Mouse (Mus musculus) frontal cortex, adult 2 months (tissue): Measurements from ENCODE around the gene Tmem222. TPM values are rescaled to one million over a fixed set of nuclear protein-coding genes. Genes with fewer than 3 reads are reported as not detected.
A peak's percentile ranks its signal among the peaks of the same experiment; 100 is the strongest.

Source experiments
- DNase-seq, 2 experiments: peaks; one replicate each; pipeline ENCODE4 v3.0.0; 2022; ENCODE audit warnings: low spot score in 1 of 2; ENCODE audit errors: extremely low spot score in 1 of 2
- polyA plus RNA-seq: library from polyadenylated mRNA; depleted of rRNA; stranded (reverse); fragments of >200 nt; gene quantifications from 2 replicates; pipeline ENCODE4 v1.2.3, GENCODE M21; 2012; rRNA removed

Tmem222 gene
- 152 and 156 TPM in 2 replicates for polyA plus RNA-seq

DNA sequence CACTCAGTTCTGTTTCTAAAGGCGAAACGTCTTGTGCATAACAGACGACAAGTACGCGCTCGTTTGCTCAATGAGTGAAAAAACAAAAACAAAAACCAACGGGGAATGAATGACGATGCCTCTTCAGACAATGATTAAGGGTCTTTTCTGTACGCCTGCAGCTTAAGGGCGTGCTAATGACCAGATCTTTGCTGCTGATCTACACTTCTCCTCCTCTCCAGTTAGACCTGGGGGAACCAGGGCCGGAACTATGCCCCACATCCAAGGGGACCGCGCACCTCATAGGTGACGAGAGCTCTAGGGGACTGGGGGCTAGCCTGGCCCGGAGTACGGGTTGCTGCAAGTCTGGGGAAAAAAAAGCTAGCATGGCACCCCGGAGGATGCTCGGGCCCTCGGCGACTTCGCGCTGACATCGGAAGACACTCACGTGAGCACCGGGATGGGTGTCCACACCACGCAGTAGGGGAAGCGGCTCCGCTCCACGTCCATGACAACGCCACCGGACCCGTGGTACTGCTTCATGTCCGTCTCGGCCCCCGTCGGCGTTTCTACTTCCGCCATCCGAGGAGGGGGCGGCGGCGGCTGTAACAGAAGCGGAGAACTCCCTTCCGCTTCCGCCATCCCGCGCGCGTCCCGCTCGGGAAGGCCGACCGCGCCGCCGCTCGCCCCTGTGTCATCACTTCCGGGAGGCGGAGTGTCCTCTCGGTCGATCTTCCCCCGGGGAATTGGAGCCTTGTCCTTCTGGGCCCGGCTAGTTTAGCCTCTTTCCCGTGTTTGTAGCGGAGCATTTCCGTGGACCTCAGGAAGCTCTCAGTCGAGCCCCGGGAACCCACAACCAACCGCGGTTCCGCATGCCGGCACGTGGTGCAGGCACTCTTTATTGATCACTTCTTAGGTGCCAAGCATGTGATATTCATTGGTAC lies at the start of gene Tmem222:
Gene Tmem222, minus strand, starts transcription at position 689 of the 923 bp plus-strand sequence.
- peak; percentile 91 to 98 for DNase-seq

DNA sequence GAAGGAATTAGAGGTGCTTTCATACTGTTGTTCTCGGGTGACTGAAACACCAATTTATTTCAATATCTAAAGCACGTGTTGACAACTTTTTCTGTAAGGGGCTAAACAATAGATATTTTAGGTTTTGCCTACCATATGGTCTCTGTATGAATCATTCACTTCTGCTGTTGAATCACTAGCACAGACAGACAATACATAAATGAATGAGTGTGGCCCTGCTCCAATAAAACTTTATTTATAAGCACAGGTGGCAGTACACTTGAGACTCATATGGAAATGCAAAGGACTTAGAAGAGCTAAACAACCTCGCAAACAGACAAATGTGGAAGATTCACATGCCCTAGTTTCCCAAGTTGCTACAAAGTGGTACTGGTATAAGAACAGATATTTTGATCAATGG lies 42.1 kb upstream of the Tmem222 start:
- peak in 1 of 2 experiments; percentile 17 for DNase-seq

DNA sequence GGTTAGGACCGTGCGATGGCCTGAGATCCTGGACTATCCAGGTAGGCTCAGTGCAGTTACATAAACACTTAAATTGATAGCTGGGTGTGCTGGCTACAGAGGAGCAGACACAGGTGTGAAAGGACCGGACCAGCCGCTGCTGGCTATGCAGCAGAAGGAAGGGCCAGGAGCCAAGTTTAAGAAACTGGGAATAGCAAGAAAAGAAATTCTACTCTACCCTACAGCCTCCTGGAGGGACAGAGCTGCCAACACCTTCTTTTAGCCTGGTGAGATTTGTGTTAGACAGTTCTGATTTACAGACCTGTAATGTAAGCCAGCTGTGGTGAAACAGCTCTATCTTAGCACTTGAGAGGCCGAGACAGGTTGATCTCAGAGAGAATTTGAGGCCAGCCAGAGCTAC lies 38.4 kb upstream of the Tmem222 start:
- DNase-seq, result no peak

DNA sequence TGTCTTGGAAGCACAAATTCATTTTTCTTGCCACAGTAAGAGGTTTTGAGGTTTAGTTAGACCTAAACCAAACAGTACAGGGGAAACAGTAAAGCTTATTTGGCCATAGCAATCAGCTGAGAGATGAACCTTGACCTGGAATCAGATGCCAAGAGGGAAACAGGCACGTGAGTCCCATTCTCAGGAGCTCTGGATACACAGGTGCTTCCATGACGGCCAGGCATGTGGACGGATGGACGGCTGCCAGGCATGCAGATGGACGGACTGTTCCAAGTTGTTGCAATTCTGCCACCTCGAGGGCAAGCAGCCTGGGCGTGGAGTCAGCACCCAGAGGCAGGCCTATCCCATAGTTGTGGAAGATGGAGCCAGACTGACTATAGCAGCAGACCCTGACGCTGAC lies 37.3 kb upstream of the Tmem222 start:
- no peak for DNase-seq

DNA sequence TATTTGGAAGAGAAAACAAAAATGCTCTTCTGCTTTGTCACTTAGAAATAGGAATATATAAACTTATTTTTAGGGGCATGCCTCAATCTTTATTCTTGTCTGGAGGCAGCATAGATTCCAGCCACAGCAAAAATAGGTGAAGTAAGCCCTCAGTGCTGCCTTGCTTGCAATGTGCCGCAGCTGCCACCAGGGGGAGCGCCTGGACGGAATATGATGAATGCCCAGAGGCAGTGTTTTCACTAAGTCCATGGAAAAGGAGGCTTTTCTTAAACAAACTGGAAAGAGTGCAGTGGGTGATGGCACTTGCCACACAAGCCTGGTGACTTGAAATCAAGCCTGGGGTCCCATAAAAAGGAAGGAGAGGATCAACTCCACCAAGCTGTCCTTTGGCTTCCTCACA lies 32.4 kb upstream of the Tmem222 start:
- DNase-seq, result peak; percentile 56 to 95

DNA sequence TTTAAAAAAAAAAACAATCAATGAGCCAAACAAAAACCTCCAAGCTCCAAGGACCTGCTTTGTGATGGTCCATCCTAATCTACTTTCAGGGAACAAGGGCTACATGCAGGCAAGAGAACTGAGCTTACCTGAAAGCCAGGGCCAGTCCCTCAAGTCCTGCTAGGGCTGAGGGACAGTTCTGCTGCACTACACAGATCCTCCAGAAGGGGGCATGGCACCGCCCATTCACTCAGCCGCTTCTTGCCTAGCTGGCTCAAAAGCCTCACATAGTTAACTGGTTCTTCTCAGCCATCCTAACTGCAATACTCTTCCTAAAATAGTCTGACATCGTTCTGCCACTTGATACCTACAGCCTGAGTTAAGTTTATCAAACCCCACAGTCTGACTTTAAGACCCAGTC lies 29.7 kb upstream of the Tmem222 start:
- peak in 1 of 2 experiments; percentile 79 for DNase-seq

DNA sequence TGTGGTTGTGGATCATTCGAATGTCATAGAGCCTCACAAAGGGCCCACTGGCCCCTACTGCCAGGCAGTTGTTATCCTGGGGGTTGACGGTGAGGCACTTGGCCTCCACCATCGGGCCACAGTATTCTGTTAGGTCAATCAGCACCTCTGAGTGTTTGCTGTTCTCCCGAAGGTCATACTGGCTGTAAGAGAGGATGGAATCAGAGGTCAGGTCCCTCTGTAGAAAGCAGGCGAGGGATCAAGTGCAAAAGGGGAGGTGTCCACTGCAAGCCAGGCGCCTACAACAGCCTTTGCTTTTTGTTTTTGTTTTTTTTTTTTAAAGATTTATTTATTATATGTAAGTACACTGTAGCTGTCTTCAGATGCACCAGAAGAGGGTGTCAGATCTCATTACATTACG lies 28.2 kb upstream of the Tmem222 start:
- no peak for DNase-seq

DNA sequence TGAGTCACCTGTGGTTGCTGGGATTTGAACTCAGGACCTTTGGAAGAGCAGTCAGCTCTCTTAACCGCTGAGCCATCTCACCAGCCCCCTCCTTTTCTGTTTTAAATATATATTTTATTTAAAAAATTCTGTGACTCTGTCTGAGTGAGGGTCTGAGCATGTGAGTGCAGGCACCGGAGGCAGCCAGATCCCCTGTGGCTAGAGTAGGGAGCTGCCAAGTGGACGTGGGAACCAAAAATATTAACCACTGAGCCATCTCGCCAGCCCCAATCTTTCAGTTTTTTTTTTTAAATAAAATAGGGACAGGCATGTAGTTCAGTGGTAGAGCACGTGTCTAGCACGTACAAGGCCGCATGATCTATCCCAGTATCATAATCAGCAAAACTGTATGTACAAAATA lies 27.2 kb upstream of the Tmem222 start:
- DNase-seq, result no peak

DNA sequence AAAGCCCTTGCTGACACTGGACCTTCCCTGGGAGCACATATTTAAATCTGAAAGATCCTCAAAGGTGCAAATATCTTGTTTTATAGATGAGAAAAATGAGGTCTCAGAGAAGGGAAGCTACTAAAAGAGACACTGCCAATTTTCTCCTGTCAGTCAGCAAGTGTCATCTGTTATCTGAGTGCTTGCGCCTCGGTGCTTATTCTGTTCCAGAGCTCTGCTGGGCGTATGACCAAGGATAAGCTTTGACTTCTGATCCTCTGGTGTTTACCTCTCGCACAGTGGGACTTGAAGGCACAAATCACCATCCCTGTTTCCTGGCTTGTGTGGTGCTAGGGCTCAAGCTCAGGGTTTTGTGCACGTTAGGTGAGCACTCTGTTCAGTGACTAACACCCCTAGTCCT lies 25.1 kb upstream of the Tmem222 start:
- DNase-seq, result no peak

DNA sequence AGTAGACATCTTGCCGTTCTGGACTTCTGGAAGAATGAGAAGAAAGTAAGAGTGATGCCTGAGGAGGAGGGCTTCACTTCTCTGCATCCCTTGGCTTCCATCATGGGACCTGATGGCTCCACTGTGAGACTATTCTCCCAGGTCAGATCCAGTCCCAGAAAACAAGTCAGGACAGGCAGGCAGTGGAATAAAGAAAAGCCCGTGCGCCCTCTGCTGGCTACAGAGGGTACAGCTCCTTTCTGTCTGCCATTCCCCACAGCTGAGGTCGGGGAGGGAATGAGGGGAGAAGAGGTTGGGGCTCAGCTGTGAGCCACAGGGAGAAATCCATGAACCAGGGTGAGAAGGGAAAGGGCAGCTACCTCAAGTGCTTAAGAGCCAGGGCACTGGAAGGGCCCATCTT lies 24.2 kb upstream of the Tmem222 start:
- DNase-seq, result peak in 1 of 2 experiments; percentile 86

DNA sequence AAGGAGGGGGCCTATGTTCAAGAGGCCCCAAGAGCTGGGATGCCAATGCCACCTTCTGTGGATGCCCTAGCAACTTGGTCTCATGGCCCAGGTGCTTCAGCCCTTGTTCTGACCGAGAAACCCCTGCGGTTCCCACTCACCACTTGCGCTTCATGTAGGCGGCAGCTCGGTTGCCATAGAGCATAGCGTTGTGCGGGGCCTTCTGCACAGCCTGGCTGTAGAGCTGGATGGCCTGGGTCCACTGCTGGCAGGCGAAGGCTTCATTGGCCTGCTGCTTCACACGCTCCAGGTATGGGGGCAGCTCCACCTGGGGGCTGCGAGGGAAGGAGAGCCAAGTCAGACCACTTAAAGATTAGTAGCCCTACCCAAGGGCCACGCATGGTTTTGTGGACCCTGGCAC lies 22.8 kb upstream of the Tmem222 start:
- no peak for DNase-seq

DNA sequence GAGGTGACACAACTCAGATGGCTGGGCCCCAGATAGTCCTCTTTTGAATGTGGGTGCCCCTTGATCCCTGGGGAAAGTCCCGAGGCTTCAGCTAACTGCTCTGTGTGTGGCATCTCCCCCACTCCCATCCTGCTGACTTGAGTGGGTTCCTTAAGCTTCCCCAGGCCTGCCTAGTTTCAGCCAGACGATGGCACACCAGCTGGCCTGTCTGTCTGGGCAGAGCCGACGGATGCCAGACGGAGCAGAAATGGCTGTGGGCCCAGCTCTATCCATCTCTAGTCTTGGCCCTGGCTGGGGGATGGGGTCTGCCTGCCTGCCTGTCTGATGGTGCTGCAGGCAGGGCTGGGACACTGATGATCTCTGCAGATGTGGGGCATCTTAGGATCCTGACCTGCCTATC lies 22.1 kb upstream of the Tmem222 start:
- peak; percentile 66 to 80 for DNase-seq

DNA sequence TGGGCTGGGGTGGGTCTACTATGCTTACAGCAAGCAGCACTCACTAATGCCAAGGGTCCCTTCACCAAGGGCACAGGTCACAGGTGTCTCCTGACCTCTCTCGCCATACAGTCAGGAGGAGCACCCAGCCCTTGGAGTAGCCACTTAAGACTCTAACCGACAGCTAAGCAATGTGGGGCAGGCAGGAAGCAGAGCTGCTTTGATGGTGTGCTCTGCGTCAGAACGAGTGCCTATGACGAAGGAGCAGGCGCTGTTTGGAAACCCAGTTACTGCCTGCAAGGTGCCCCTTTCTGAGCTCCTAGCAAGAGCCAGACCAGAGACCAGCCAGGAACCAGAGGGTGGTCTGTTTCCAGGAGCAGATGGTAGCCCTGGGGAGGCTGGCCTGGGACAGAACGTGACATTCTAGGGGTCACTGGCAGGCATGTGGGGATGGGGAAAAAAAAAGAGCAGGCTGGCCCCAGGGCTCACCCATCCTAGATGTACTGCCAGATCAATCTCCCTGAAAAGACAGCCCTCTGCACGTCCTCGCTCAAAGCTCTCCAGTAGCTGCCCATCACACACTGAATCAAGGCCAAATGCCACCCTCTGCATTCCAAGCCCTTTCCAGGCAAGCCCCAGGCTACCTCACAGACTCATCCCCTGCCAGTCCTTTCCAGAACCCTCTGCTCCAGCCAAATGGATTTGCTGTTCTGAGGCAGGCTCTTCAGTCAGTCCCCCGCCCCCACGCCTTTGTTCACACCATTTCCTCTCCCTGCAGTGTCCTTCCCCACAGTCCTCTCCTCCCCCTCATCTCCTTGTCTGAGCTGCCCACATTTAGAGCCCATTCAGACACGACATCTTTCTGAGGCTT lies 21.1 kb upstream of the Tmem222 start:
- DNase-seq, result peak; percentile 82 to 89

DNA sequence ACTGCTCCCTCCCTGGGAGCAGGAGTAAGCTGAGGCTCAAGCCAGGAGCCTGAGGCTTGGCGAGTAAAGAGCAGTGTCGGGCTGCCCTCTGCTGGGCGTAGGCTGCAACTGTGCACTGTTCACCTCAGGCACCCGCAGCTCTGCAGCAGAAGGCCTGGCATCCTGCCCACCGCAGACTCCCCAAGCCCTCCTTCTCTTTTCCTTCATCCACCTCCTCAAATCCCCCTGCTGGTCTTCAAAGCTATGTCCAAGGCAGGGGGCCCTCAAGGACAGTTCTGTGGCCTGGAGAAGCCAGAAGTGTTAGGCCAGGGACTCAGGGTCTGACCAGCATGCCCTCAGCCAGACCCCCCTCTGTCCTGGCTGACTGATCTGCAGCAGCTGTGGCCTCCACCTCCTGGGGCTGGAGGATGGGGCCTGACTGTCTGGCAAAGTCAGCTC lies 20.2 kb upstream of the Tmem222 start:
- DNase-seq, result peak; percentile 74 to 91

DNA sequence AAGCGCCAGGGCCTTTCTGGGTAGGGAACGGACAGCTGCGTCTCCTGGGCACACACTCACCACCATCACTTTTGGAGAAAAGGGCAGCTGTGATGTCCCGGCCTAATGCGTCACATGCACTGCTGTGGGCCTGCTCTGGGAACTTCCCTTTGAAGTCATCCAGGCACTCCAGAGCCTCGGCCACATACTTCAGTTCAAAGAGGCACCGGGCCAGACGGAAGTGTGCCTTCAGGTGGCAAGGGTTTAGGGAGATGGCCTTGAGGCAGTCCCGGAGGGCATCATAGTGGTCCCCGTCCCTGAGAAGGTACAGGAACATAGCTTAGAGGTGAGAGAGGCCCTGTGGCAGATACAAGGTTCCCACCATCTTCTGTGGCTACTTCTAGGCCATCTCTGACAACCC lies 19.8 kb upstream of the Tmem222 start:
- no peak for DNase-seq

DNA sequence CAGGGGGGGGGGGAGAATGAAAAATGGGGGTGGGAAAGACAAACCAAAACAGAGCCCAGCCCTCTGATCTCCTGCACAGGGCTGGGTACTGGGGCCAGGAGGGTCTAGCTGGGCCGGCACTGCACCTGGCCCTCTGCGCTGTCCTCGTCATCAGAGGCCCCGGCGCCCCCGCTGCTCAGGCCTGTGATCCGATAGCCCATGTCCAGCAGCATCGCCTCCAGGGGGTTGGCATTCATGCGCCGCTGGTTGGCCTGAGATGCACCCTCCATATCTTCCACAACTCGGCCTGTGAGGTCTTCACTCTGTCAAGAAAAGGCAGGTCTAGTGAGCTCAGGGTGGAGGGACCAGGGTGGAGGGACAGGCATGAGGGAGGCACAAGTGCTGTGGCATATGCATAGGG lies 16.5 kb upstream of the Tmem222 start:
- no peak for DNase-seq

DNA sequence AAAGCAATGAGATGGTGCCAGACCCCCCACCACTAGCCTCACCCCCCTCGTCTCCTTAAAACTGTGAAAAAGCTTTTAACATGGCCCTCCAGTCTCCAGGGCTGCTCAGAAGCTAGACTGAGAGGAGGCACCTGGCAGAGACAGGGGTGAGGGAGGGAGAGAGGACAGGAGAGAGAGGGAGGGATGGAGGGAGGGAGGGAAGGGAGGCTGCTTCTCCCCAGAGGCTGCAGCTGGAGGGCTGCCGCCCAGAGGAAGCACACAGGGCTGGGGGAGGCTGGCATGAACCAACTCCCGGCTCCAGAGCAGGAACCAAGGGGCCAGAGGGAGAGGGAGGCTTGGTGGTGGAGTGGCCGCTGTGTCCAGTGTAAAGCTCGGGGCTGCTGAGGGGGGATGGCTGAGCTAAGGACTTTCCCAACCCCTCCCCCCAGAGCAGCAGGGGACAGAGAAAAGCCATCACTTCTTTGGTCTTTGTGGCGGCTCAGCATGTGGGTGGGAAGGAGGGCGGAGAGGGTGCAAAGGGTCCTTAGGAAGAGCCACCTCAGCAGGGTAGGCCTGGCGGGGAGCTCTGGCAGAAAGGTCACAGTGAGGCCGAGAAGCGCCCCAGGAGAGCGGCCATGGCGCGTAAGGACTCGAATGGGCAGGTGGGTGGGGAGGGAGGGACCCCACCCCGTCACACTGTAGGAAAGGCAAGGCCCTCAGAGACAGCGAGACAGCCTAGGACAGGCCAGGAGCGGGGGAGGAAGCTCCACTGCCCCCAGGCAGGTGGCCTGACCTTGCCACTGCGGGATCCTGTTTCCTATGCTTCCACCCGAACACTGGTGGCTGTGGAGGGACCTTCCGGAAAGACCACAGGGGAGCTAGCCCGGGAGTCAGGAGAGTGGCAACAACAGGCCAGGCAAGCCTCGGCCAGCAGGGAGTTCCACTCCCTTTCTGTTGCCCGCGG lies 15.6 kb upstream of the Tmem222 start:
- no peak for DNase-seq

DNA sequence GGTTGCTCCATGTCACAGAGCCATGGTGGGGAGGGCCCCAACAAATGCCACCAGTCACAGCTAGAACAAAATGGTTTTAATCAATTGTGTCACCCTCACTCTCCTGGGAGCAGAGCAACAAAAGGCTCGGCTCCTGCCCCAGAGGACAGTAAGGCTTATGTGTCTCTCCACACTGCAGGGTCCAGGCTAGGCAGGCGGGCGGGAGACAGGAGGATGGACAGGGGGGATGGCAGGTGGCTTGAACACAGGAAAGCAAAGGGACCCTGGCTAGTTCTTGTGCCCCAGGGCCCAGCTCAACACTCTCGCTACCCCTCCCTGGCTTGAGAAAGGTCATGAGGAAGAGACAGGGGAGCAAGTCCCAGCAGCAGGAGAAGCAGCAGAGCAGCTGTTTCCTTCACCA lies 14.8 kb upstream of the Tmem222 start:
- DNase-seq, result no peak

DNA sequence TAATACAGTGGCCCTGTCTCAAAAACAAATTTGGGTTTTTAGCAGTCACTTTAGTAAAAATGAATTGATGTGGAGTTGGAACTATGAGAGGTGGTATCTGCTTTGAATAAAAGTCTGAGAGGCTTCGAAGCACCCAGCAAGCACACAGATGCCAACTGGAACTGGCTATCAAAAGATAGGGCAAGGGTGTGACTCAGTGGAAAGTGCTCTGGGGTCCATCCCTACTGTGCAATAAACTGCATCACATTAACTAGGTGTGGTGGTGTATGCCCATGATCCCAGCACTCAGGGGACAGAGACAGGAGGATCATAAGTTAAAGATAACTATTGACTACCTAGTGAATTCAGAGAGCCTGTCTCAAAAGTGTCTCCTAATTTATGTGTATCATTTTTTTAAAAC lies 13.7 kb upstream of the Tmem222 start:
- no peak for DNase-seq

DNA sequence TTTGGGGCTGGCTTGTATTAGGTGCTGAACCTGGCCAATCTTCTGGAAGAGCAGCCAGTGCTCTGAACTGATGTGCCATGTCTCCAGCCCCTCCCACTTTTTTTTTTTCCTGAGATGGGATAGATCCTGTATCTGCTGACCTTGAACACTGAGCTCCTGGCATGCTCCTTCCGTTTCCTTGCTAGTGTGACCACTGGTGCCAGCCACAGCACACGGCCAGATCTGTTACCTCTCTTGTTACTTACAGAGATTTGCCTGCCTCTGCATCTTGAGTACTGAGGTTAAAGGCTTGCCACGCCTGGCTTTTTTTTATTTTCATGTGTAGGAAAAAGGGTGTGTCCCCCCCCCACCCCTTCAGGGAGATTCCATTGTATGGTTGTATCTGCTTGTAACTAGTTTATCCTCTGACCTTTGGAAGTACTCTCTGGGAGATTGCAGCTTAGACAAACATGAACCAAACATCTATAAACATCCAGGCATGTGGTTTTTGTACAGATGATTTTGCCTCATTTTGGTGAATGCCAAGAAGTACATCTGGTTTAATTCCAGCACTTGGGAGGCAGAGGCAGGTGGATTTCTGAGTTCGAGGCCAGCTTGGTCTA lies 9.0 kb upstream of the Tmem222 start:
- no peak for DNase-seq
